Mouse (Mus musculus) lung, postnatal 0 days (tissue): ENCODE results near the gene Cideb. TPM values are rescaled to one million over a fixed set of nuclear protein-coding genes. Genes with fewer than 3 reads are reported as not detected.

Experiments
- ATAC-seq: fragments of 200-750 bp; cut with Nextera tagmentation; 2 replicates; pipeline ENCODE4 v1.8.0; 2017; ENCODE audit warnings: moderate library complexity
- DNase-seq: peaks from one replicate; pipeline ENCODE4 v3.0.0-alpha.2; 2016; ENCODE audit warnings: low spot score
- H3K27ac ChIP-seq: fragments of 300-500 bp; sonication (generic); 2 replicates; pipeline ENCODE4 v1.5.1; 2014; ENCODE audit warnings: antibody characterized with exemption, mild to moderate bottlenecking, low read length, mixed read lengths
- H3K27me3 ChIP-seq: fragments of 300-500 bp; sonication (generic); replicated peaks from 2 replicates; pipeline ENCODE4 v1.6.1; 2014; ENCODE audit warnings: low read length, mixed read lengths; ENCODE audit not compliant: insufficient read depth
- H3K36me3 ChIP-seq: fragments of 300-500 bp; sonication (generic); 2 replicates; pipeline ENCODE4 v1.6.1; 2014; ENCODE audit warnings: low read length, mixed read lengths; ENCODE audit not compliant: insufficient read depth
- H3K4me1 ChIP-seq: fragments of 300-500 bp; sonication (generic); 2 replicates; pipeline ENCODE4 v1.6.1; 2014; ENCODE audit warnings: antibody characterized with exemption, low read depth, low read length, mixed read lengths; ENCODE audit not compliant: insufficient read depth
- H3K4me2 ChIP-seq: fragments of 300-500 bp; sonication (generic); replicated peaks from 2 replicates; pipeline ENCODE4 v1.6.1; 2014; ENCODE audit warnings: low read depth, mild to moderate bottlenecking, low read length, moderate library complexity, mixed read lengths
- H3K4me3 ChIP-seq: fragments of 300-500 bp; sonication (generic); 2 replicates; pipeline ENCODE4 v1.5.1; 2014; ENCODE audit warnings: low read depth, low read length
- H3K9ac ChIP-seq: fragments of 300-500 bp; sonication (generic); replicated peaks from 2 replicates; pipeline ENCODE4 v1.6.1; 2014; ENCODE audit warnings: low read depth, mild to moderate bottlenecking
- H3K9me3 ChIP-seq: fragments of 300-500 bp; sonication (generic); 2 replicates; pipeline ENCODE4 v1.6.1; 2016; ENCODE audit warnings: low read length, mixed read lengths
- CTCF ChIP-seq: IDR thresholded peaks from 2 replicates; pipeline ENCODE4 v1.5.1; 2016; ENCODE audit warnings: antibody characterized with exemption, mild to moderate bottlenecking
- EP300 ChIP-seq: IDR thresholded peaks from 2 replicates; pipeline ENCODE4 v1.6.1; 2016; ENCODE audit warnings: antibody characterized with exemption, mild to moderate bottlenecking, control low read depth
- WGBS: fragments of 180-500 bp; shearing (Covaris S2); extraction: QIAGEN DNeasy Blood & Tissue Kit; methylation state at CpG from one replicate; pipeline ENCODE4 v1.1.7; 2014; 5-methylcytosine and 5-hydroxymethylcytosine counted together
- polyA plus RNA-seq: library from polyadenylated mRNA; unstranded; fragments of >200 nt; fragmentation: Nextera tagmentation; extraction: Ambion mirVana; gene quantifications from 2 replicates; pipeline ENCODE4 v1.2.1, GENCODE M21; 2015

The Cideb gene
- polyA plus RNA-seq, 1 experiment from 2014 or later, result 1.3 TPM

- DNase-seq (no peak), ATAC-seq (no peak)
- Histone ChIP-seq H3K27me3 (no peaks in the 10 kb centered on the region), H3K4me2 (no peak overlapping the region), H3K9me3 (no peaks in the 10 kb centered on the region), H3K4me3 (no peak overlapping the region), H3K36me3 (no peaks in the 10 kb centered on the region), H3K9ac (no peak overlapping the region), H3K27ac (no peak overlapping the region), H3K4me1 (peaks cover 9% of the 10 kb centered on the region; the same call in 1 of the 2 replicates)
- WGBS, result 69% methylated on average over 16 of the region's 16 CpGs
- TF ChIP-seq CTCF (no peak), EP300 (no peak)
These were observed 10.9 kb upstream of the Cideb start for GRCm38 (mm10) chr14:55769087-55769703.

- Histone ChIP-seq H3K9ac (no peak overlapping the region), H3K4me3 (no peak overlapping the region), H3K4me2 (no peak overlapping the region; the same call in 1 of the 2 replicates), H3K27me3 (no peaks in the 10 kb centered on the region), H3K9me3 (no peaks in the 10 kb centered on the region), H3K27ac (0 out of 2 replicates have a peak overlapping the region, but pooled peaks have one; percentile 14), H3K4me1 (peaks cover 9% of the 10 kb centered on the region; the same call in 1 of the 2 replicates), H3K36me3 (no peaks in the 10 kb centered on the region)
- TF ChIP-seq CTCF, result no peak
- TF ChIP-seq EP300, result peak; percentile 67
- DNase-seq (peak; percentile 81), ATAC-seq (peak; percentile 65)
- WGBS, result 73% methylated on average over 6 of the region's 6 CpGs
These were observed 10.3 kb upstream of the Cideb start for GRCm38 (mm10) chr14:55768555-55768954.

GRCm38 (mm10) chr14:55767519-55768414 is 9.5 kb upstream of the Cideb start:
- TF ChIP-seq CTCF, result peak; percentile 73
- no peak for TF ChIP-seq EP300
- H3K36me3 ChIP-seq, result no peaks in the 10 kb centered on the region
- 0 out of 2 replicates have a peak overlapping the region, but pooled peaks have one; percentile 14 for H3K27ac ChIP-seq
- DNase-seq, result peak; percentile 71
- peak overlapping the region; percentile 50 for H3K4me2 ChIP-seq
- no peaks in the 10 kb centered on the region for H3K27me3 ChIP-seq
- no peaks in the 10 kb centered on the region for H3K9me3 ChIP-seq
- no peak overlapping the region for H3K4me3 ChIP-seq
- H3K4me1 ChIP-seq, result peaks cover 9% of the 10 kb centered on the region; the same call in 1 of the 2 replicates
- ATAC-seq, result peak; percentile 56
- WGBS, result 10% methylated on average over 52 of the region's 52 CpGs
- 0 out of 2 replicates have a peak overlapping the region, but pooled peaks have one; percentile 1 for H3K9ac ChIP-seq

- TF ChIP-seq EP300 (no peak), CTCF (no peak)
- ATAC-seq (no peak), DNase-seq (no peak)
- 51% methylated on average over 4 of the region's 4 CpGs for WGBS
- Histone ChIP-seq H3K9me3 (no peaks in the 10 kb centered on the region), H3K4me3 (no peak within 1 kb of the TSS), H3K27me3 (0 out of 2 replicates have a peak, but pooled peaks cover 3% of the 10 kb centered on the region), H3K36me3 (no peaks in the 10 kb centered on the region), H3K27ac (no peak within 1 kb of the TSS), H3K9ac (no peak within 1 kb of the TSS), H3K4me1 (peaks cover 9% of the 10 kb centered on the region; the same call in 1 of the 2 replicates), H3K4me2 (no peak within 1 kb of the TSS)
These were observed 7.4 kb upstream of the Cideb start, which contains the start of gene Ltb4r1 for GRCm38 (mm10) chr14:55765696-55766095. TSS of gene Ltb4r1 (plus strand) at chr14:55765962.

DNA sequence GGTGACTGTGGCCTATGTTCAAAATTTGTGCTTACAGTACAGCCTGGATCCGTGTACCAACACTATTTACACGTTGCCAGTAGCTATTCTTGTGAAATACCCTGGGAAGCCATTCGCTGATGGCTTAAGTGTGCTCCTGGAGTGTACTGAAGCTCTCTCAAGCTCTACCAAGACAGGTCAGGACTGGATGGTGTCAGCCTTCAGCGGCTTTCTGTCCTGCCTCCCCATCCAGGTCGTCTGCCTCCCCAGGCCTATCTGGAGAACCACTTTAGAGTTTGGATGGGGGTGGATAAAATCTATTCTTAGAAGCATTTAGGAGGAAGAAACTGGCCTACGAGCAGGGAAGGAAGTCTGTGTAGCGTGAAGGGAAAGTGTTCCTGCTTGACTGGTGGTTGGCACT is 4.9 kb upstream of the Cideb start:
- H3K4me2 ChIP-seq, result peak overlapping the region; percentile 88; the same call in 1 of the 2 replicates
- DNase-seq (peak; percentile 92), ATAC-seq (peak; percentile 74)
- 24% methylated on average over 7 of the region's 7 CpGs for WGBS
- H3K9ac ChIP-seq, result no peak overlapping the region
- 0 out of 2 replicates have a peak, but pooled peaks cover 3% of the 10 kb centered on the region for H3K27me3 ChIP-seq
- no peaks in the 10 kb centered on the region for H3K9me3 ChIP-seq
- H3K27ac ChIP-seq, result peak overlapping the region; percentile 82
- no peak overlapping the region for H3K4me3 ChIP-seq
- peak; percentile 77 for TF ChIP-seq EP300
- no peak for TF ChIP-seq CTCF
- peaks cover 10% of the 10 kb centered on the region; the same call in 1 of the 2 replicates for H3K4me1 ChIP-seq
- H3K36me3 ChIP-seq, result no peaks in the 10 kb centered on the region
